10 mouse cellular contexts compared by ENCODE assay signal in genomic region chr4:152173041-152173440, GRCm38 (mm10). TPM values are rescaled to one million over a fixed set of nuclear protein-coding genes. Genes with fewer than 3 reads are reported as not detected.
A peak's percentile ranks its signal among the peaks of the same experiment; 100 is the strongest.
DNase-seq lines count a peak whose midpoint lies in the region; ATAC-seq lines count a peak whose summit lies in the region.
"Had no signal": no experiment of that assay in that cellular context is flagged by ENCODE, and none has a peak within 500 bp of the region (broad histone marks: within the 10 kb centered on the region; RNA-seq: fewer than 3 reads in every experiment).

No protein-coding gene starts in this region.

- no peak for ATAC-seq in hindbrain, embryonic 14.5 days (ENCODE audit: low FRiP score)
- no peak for ATAC-seq in hindbrain, embryonic 12.5 days (ENCODE audit: low FRiP score)
- no peak for ATAC-seq in neural tube, embryonic 11.5 days (ENCODE audit: insufficient read depth, low FRiP score, low TSS enrichment)

- H3K27me3 ChIP-seq in hindbrain, embryonic 14.5 days (ENCODE audit: control insufficient read depth, insufficient read depth, low read length) = peaks cover 23% of the 10 kb centered on the region; the same call in 1 of the 2 replicates
- H3K27me3 ChIP-seq in hindbrain, embryonic 12.5 days = peaks cover 55% of the 10 kb centered on the region
- no peaks in the 10 kb centered on the region for H3K27me3 ChIP-seq in neural tube, embryonic 11.5 days (ENCODE audit: control insufficient read depth, insufficient read depth, low read length)
- H3K27me3 ChIP-seq: embryonic facial prominence, embryonic 12.5 days had no signal

- H3K27ac ChIP-seq in hindbrain, embryonic 14.5 days = no peak overlapping the region
- no peak overlapping the region for H3K27ac ChIP-seq in hindbrain, embryonic 12.5 days
- H3K27ac ChIP-seq in neural tube, embryonic 11.5 days (ENCODE audit: low read depth, low read length) = no peak overlapping the region
- H3K27ac ChIP-seq: embryonic facial prominence, embryonic 12.5 days had no signal

- H3K36me3 ChIP-seq in hindbrain, embryonic 14.5 days (replicated peaks; ENCODE audit: control insufficient read depth, insufficient read depth) = no peaks in the 10 kb centered on the region
- no peaks in the 10 kb centered on the region for H3K36me3 ChIP-seq in hindbrain, embryonic 12.5 days
- no peaks in the 10 kb centered on the region for H3K36me3 ChIP-seq in neural tube, embryonic 11.5 days (ENCODE audit: control insufficient read depth, insufficient read depth, low read length)
- H3K36me3 ChIP-seq: embryonic facial prominence, embryonic 12.5 days had no signal

- WGBS in hindbrain, embryonic 14.5 days = under 1% methylated on average over 5 of the region's 5 CpGs
- WGBS in hindbrain, embryonic 12.5 days = 0% methylated on average over 5 of the region's 5 CpGs
- WGBS in neural tube, embryonic 11.5 days = 2% methylated on average over 5 of the region's 5 CpGs

- no peak overlapping the region for H3K4me3 ChIP-seq in hindbrain, embryonic 14.5 days (replicated peaks; ENCODE audit: low read length)
- no peak overlapping the region for H3K4me3 ChIP-seq in hindbrain, embryonic 12.5 days
- H3K4me3 ChIP-seq in neural tube, embryonic 11.5 days (ENCODE audit: low read depth, low read length) = no peak overlapping the region
- H3K4me3 ChIP-seq: embryonic facial prominence, embryonic 12.5 days; myocyte had no signal

- H3K9ac ChIP-seq in hindbrain, embryonic 14.5 days = no peak overlapping the region
- H3K9ac ChIP-seq in hindbrain, embryonic 12.5 days = no peak overlapping the region
- H3K9ac ChIP-seq in neural tube, embryonic 11.5 days (ENCODE audit: low read length) = no peak overlapping the region
- H3K9ac ChIP-seq: embryonic facial prominence, embryonic 12.5 days had no signal

- peak; percentile 82 for DNase-seq in hindbrain, embryonic 14.5 days (ENCODE audit: low spot score)
- DNase-seq in T-cell, adult 2 months (ENCODE audit: low spot score) = peak; percentile 81
- peak; percentile 57 to 85 for DNase-seq in cerebellum, postnatal 4 days (ENCODE audit: low spot score in 2 of 2)
- DNase-seq in heart, postnatal 10 days = peak; percentile 84 to 89
- DNase-seq in left cerebral cortex, postnatal 14 days (ENCODE audit: low spot score in 2 of 2) = peak; percentile 85 to 90
- peak; percentile 82 for DNase-seq in neural tube, embryonic 11.5 days (ENCODE audit: low spot score)
- DNase-seq in thymus, adult 18-20 months = peak; percentile 65 to 73

- no peaks in the 10 kb centered on the region for H3K9me3 ChIP-seq in hindbrain, embryonic 14.5 days (ENCODE audit: control insufficient read depth, low read length)
- H3K9me3 ChIP-seq in hindbrain, embryonic 12.5 days (replicated peaks) = peaks cover 3% of the 10 kb centered on the region; the same call in 1 of the 2 replicates
- H3K9me3 ChIP-seq in neural tube, embryonic 11.5 days (ENCODE audit: control insufficient read depth, low read length) = no peaks in the 10 kb centered on the region
- H3K9me3 ChIP-seq: embryonic facial prominence, embryonic 12.5 days had no signal

- H3K4me2 ChIP-seq in hindbrain, embryonic 14.5 days (replicated peaks) = no peak overlapping the region
- H3K4me2 ChIP-seq in hindbrain, embryonic 12.5 days (replicated peaks) = no peak overlapping the region
- no peak overlapping the region for H3K4me2 ChIP-seq in neural tube, embryonic 11.5 days (ENCODE audit: low read depth)
- H3K4me2 ChIP-seq: embryonic facial prominence, embryonic 12.5 days had no signal

- peaks cover 6% of the 10 kb centered on the region; the same call in 1 of the 2 replicates for H3K4me1 ChIP-seq in hindbrain, embryonic 14.5 days (replicated peaks; ENCODE audit: control insufficient read depth, insufficient read depth, low read length)
- H3K4me1 ChIP-seq in hindbrain, embryonic 12.5 days = 0 out of 2 replicates have a peak, but pooled peaks cover 3% of the 10 kb centered on the region
- H3K4me1 ChIP-seq in neural tube, embryonic 11.5 days (ENCODE audit: control insufficient read depth, insufficient read depth, low read length) = no peaks in the 10 kb centered on the region

- intact Hi-C loops in heart, postnatal 10 days (cut with DNase I) = loop anchor here (1.0 to 5.0 kb wide), 4 partner anchors 39 to 319 kb away; no protein-coding TSS in a partner anchor
- intact Hi-C loops in left cerebral cortex, postnatal 14 days (cut with DNase I) = loop anchor here (2.0 kb wide), 1 partner anchor 112 kb away; no protein-coding TSS in a partner anchor

RNA-seq across cellular contexts. Expression of gene Acot7, which starts 4.9 kb away (rescaled TPM):
- 352 and 396 TPM in 2 replicates for polyA plus RNA-seq in hindbrain, embryonic 14.5 days (2014; fragmentation: Nextera tagmentation; extraction: Ambion mirVana)
- 128 and 132 TPM in 2 replicates for polyA plus RNA-seq in hindbrain, embryonic 12.5 days (2016; fragmentation: Nextera tagmentation; extraction: Ambion mirVana)
- total RNA-seq in heart, postnatal 10 days (2021) = 10 to 100 TPM; 48.3 to 53.2 TPM
- 100 to 1,000 TPM; 377 to 378 TPM for total RNA-seq in left cerebral cortex, postnatal 14 days (2021)
- 159 and 173 TPM in 2 replicates for polyA plus RNA-seq in neural tube, embryonic 11.5 days (2014; fragmentation: Nextera tagmentation; extraction: Ambion mirVana)

RNA-seq across cellular contexts. Expression of gene Hes2, which starts 14.4 kb away (rescaled TPM):
- not detected in 2 replicates for polyA plus RNA-seq in hindbrain, embryonic 14.5 days (2014; fragmentation: Nextera tagmentation; extraction: Ambion mirVana)
- 2.4 and 2.9 TPM in 2 replicates for polyA plus RNA-seq in hindbrain, embryonic 12.5 days (2016; fragmentation: Nextera tagmentation; extraction: Ambion mirVana)
- total RNA-seq in heart, postnatal 10 days (2021) = not detected
- not detected for total RNA-seq in left cerebral cortex, postnatal 14 days (2021)
- 2.9 and 3.5 TPM in 2 replicates for polyA plus RNA-seq in neural tube, embryonic 11.5 days (2014; fragmentation: Nextera tagmentation; extraction: Ambion mirVana)
- polyA plus RNA-seq: embryonic facial prominence, embryonic 12.5 days; myocyte had no signal

RNA-seq across cellular contexts. Expression of gene Espn, which starts 20.9 kb away (rescaled TPM):
- polyA plus RNA-seq in hindbrain, embryonic 14.5 days (2014; fragmentation: Nextera tagmentation; extraction: Ambion mirVana) = 0.25 and 0.40 TPM in 2 replicates
- 0.82 and 2.3 TPM in 2 replicates for polyA plus RNA-seq in hindbrain, embryonic 12.5 days (2016; fragmentation: Nextera tagmentation; extraction: Ambion mirVana)
- 1 to 10 TPM; 1.3 to 1.4 TPM for total RNA-seq in heart, postnatal 10 days (2021)
- total RNA-seq in left cerebral cortex, postnatal 14 days (2021) = under 1 TPM; 0.24 to 0.44 TPM
- 0.48 and 1.1 TPM in 2 replicates for polyA plus RNA-seq in neural tube, embryonic 11.5 days (2014; fragmentation: Nextera tagmentation; extraction: Ambion mirVana)

RNA-seq across cellular contexts. Expression of gene Tnfrsf25, which starts 57.3 kb away (rescaled TPM):
- 0.94 and 0.95 TPM in 2 replicates for polyA plus RNA-seq in hindbrain, embryonic 14.5 days (2014; fragmentation: Nextera tagmentation; extraction: Ambion mirVana)
- polyA plus RNA-seq in hindbrain, embryonic 12.5 days (2016; fragmentation: Nextera tagmentation; extraction: Ambion mirVana) = 0.59 and 0.74 TPM in 2 replicates
- total RNA-seq in heart, postnatal 10 days (2021) = 1 to 10 TPM; 1.9 TPM
- total RNA-seq in left cerebral cortex, postnatal 14 days (2021) = 10 to 100 TPM in 1 of 2 experiments, 1 to 10 TPM in 1; 6.2 to 16.5 TPM
- 0.42 and 0.62 TPM in 2 replicates for polyA plus RNA-seq in neural tube, embryonic 11.5 days (2014; fragmentation: Nextera tagmentation; extraction: Ambion mirVana)
